Mouse (Mus musculus) common myeloid progenitor, adult 5-6 weeks (primary cell): ENCODE data around the gene 4933405L10Rik. TPM values are rescaled to one million over a fixed set of nuclear protein-coding genes. Genes with fewer than 3 reads are reported as not detected.
A peak's percentile ranks its signal among the peaks of the same experiment; 100 is the strongest.

Experiments used
- ATAC-seq: replicated peaks from 2 replicates; pipeline ENCODE4 v1.8.0; 2016; ENCODE audit warnings: low read depth, mild to moderate bottlenecking, moderate TSS enrichment, inconsistent platforms; ENCODE audit not compliant: poor library complexity, severe bottlenecking
- total RNA-seq: library from RNA; stranded (forward); fragments of 200-1000, 187-1606 nt; gene quantifications from 2 replicates; pipeline ENCODE4 v1.2.3, GENCODE M21; 2017

4933405L10Rik gene
- total RNA-seq, result not detected in 2 replicates

- ATAC-seq, result peak; percentile 90
Observed at GRCm38 (mm10) chr8:105707498-105708403, at the start of gene 4933405L10Rik, which contains the start of gene Enkd1. Gene 4933405L10Rik, plus strand, starts transcription at chr8:105707655. Gene Enkd1, minus strand, starts transcription at chr8:105708210.

GRCm38 (mm10) chr8:105661167-105661566, 46.3 kb upstream of the 4933405L10Rik start:
- ATAC-seq, result peak; percentile 85

GRCm38 (mm10) chr8:105677891-105678290, 29.6 kb upstream of the 4933405L10Rik start:
- ATAC-seq, result no peak

GRCm38 (mm10) chr8:105685325-105685724, 22.1 kb upstream of the 4933405L10Rik start:
- no peak for ATAC-seq

GRCm38 (mm10) chr8:105685796-105686308, 21.6 kb upstream of the 4933405L10Rik start, which contains the start of gene Carmil2:
Gene Carmil2, plus strand, starts transcription at chr8:105686274.
- peak; percentile 87 for ATAC-seq

GRCm38 (mm10) chr8:105686551-105686950, 20.9 kb upstream of the 4933405L10Rik start:
- ATAC-seq, result no peak

- ATAC-seq, result no peak
Observed at GRCm38 (mm10) chr8:105687512-105687911, 19.9 kb upstream of the 4933405L10Rik start.

GRCm38 (mm10) chr8:105688242-105688752, 19.2 kb upstream of the 4933405L10Rik start:
- ATAC-seq, result no peak

GRCm38 (mm10) chr8:105689256-105689982, 18.0 kb upstream of the 4933405L10Rik start:
- ATAC-seq, result no peak

GRCm38 (mm10) chr8:105689983-105690360, 17.5 kb upstream of the 4933405L10Rik start:
- ATAC-seq, result no peak

GRCm38 (mm10) chr8:105690978-105691377, 16.5 kb upstream of the 4933405L10Rik start:
- ATAC-seq, result no peak

GRCm38 (mm10) chr8:105692449-105693182, 14.8 kb upstream of the 4933405L10Rik start:
- ATAC-seq, result no peak

- no peak for ATAC-seq
Observed at GRCm38 (mm10) chr8:105693648-105694047, 13.8 kb upstream of the 4933405L10Rik start.

- no peak for ATAC-seq
Observed at GRCm38 (mm10) chr8:105694051-105694799, 13.2 kb upstream of the 4933405L10Rik start.

GRCm38 (mm10) chr8:105695080-105695780, 12.2 kb upstream of the 4933405L10Rik start:
- ATAC-seq, result no peak

- ATAC-seq, result no peak
Observed at GRCm38 (mm10) chr8:105697196-105697780, 10.2 kb upstream of the 4933405L10Rik start.

- no peak for ATAC-seq
Observed at GRCm38 (mm10) chr8:105698734-105699133, 8.7 kb upstream of the 4933405L10Rik start.
